Mouse (Mus musculus): Measurements from ENCODE around the gene Gpc6. TPM values are rescaled to one million over a fixed set of nuclear protein-coding genes. Genes with fewer than 3 reads are reported as not detected.

Gene Gpc6
- polyA plus RNA-seq, 1 experiment from 2014 or later, result 37.6 TPM

- Histone ChIP-seq H3K9me3 (no peaks in the 10 kb centered on the region), H3K4me1 (replicated peaks) (no peaks in the 10 kb centered on the region), H3K36me3 (no peaks in the 10 kb centered on the region), H3K4me2 (replicated peaks) (no peak overlapping the region), H3K9ac (no peak overlapping the region), H3K4me3 (replicated peaks) (no peak overlapping the region), H3K27ac (no peak overlapping the region), H3K27me3 (replicated peaks) (no peaks in the 10 kb centered on the region)
- no peak for ATAC-seq
- 84% methylated on average over 3 of the region's 3 CpGs for WGBS
Measured at GRCm38 (mm10) chr14:116974708-116975107, 49.6 kb downstream of the Gpc6 start.

GRCm38 (mm10) chr14:116975224-116975623, 50.1 kb downstream of the Gpc6 start:
- no peak overlapping the region for H3K4me2 ChIP-seq (replicated peaks)
- no peak overlapping the region for H3K9ac ChIP-seq
- H3K4me3 ChIP-seq (replicated peaks), result no peak overlapping the region
- no peak overlapping the region for H3K27ac ChIP-seq
- ATAC-seq, result no peak
- no peaks in the 10 kb centered on the region for H3K9me3 ChIP-seq
- 58% methylated on average over 4 of the region's 4 CpGs for WGBS
- no peaks in the 10 kb centered on the region for H3K36me3 ChIP-seq
- no peaks in the 10 kb centered on the region for H3K27me3 ChIP-seq (replicated peaks)
- H3K4me1 ChIP-seq (replicated peaks), result no peaks in the 10 kb centered on the region

- H3K4me1 ChIP-seq (replicated peaks), result no peaks in the 10 kb centered on the region
- H3K9ac ChIP-seq, result no peak overlapping the region
- 78% methylated on average over 2 of the region's 2 CpGs for WGBS
- H3K27me3 ChIP-seq (replicated peaks), result no peaks in the 10 kb centered on the region
- H3K9me3 ChIP-seq, result no peaks in the 10 kb centered on the region
- ATAC-seq, result no peak
- H3K27ac ChIP-seq, result no peak overlapping the region
- no peak overlapping the region for H3K4me3 ChIP-seq (replicated peaks)
- H3K4me2 ChIP-seq (replicated peaks), result no peak overlapping the region
- H3K36me3 ChIP-seq, result no peaks in the 10 kb centered on the region
Measured at GRCm38 (mm10) chr14:116977259-116977658, 52.1 kb downstream of the Gpc6 start.

DNA sequence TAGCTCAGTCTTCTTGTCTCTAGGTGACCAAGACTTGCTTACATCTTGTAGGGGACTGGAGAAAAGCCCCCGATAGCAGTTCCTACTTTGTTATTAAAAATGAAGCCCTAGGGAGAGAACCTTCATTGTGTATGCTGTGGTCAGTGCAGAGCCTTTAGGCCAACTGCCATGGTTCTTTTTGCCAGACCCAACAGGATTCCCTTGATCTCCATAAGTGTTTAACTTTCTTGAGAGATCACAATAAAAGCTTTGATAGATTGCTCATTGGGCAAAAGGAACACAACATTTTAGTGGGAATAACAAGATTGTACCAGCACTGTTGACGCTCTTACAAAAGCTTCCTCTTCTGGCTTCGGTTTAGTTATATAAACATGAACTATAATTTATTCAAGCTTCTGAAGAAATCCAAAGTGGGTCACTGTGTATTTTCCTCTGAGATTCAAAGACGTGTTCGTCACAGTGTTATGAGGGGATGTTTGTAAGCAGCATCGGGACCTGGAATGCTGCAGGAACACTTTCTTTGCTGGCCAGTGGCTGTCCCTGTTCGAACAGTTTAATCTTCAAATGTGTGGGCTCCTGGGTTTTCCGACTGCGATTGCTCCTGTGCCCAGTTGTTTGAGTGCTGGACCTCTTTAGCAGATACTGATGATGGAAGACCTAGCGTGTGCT, 54.7 kb downstream of the Gpc6 start:
- no peaks in the 10 kb centered on the region for H3K27me3 ChIP-seq (replicated peaks)
- no peaks in the 10 kb centered on the region for H3K36me3 ChIP-seq
- H3K4me3 ChIP-seq (replicated peaks), result no peak overlapping the region
- H3K27ac ChIP-seq, result no peak overlapping the region
- H3K9me3 ChIP-seq, result no peaks in the 10 kb centered on the region
- H3K4me2 ChIP-seq (replicated peaks), result no peak overlapping the region
- no peaks in the 10 kb centered on the region for H3K4me1 ChIP-seq (replicated peaks)
- WGBS, result 66% methylated on average over 10 of the region's 10 CpGs
- ATAC-seq, result no peak
- H3K9ac ChIP-seq, result no peak overlapping the region

- H3K9me3 ChIP-seq, result no peaks in the 10 kb centered on the region
- no peak overlapping the region for H3K27ac ChIP-seq
- no peak overlapping the region for H3K4me3 ChIP-seq (replicated peaks)
- H3K4me1 ChIP-seq (replicated peaks), result no peaks in the 10 kb centered on the region
- no peaks in the 10 kb centered on the region for H3K27me3 ChIP-seq (replicated peaks)
- H3K4me2 ChIP-seq (replicated peaks), result no peak overlapping the region
- H3K36me3 ChIP-seq, result no peaks in the 10 kb centered on the region
- no peak for ATAC-seq
- no peak overlapping the region for H3K9ac ChIP-seq
- 84% methylated on average over 4 of the region's 4 CpGs for WGBS
Measured at GRCm38 (mm10) chr14:116981711-116982110, 56.6 kb downstream of the Gpc6 start.

DNA sequence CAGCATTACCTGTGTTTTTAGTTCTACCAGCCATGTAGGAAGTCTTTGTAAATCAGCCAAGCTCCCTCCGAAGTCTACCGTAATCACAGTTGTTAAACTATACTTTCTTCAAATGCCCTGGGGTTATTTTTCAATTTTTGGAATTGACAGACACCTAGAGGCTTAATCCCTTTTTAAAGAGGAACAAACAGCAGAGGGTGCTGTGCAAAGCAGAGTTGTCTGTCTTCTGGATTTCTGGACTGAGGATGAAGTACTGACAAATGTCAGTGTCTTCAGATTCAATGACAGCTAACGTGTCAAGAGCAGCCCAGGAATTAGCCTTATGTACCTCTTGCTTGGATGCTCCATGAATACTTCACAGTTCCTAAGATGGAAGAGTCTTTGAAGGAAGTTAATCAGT, 62.2 kb downstream of the Gpc6 start:
- 88% methylated on average over 3 of the region's 3 CpGs for WGBS
- Histone ChIP-seq H3K4me2 (replicated peaks) (no peak overlapping the region), H3K9me3 (no peaks in the 10 kb centered on the region), H3K27ac (no peak overlapping the region), H3K36me3 (no peaks in the 10 kb centered on the region), H3K4me3 (replicated peaks) (no peak overlapping the region), H3K9ac (no peak overlapping the region), H3K4me1 (replicated peaks) (no peaks in the 10 kb centered on the region), H3K27me3 (replicated peaks) (no peaks in the 10 kb centered on the region)
- ATAC-seq, result no peak

GRCm38 (mm10) chr14:117000376-117000775, 75.3 kb downstream of the Gpc6 start:
- no peak overlapping the region for H3K27ac ChIP-seq
- H3K4me2 ChIP-seq (replicated peaks), result no peak overlapping the region
- H3K9me3 ChIP-seq, result no peaks in the 10 kb centered on the region
- no peaks in the 10 kb centered on the region for H3K27me3 ChIP-seq (replicated peaks)
- no peaks in the 10 kb centered on the region for H3K4me1 ChIP-seq (replicated peaks)
- no peak overlapping the region for H3K9ac ChIP-seq
- H3K36me3 ChIP-seq, result no peaks in the 10 kb centered on the region
- H3K4me3 ChIP-seq (replicated peaks), result no peak overlapping the region
- WGBS, result 71% methylated on average over 1 of the region's 1 CpGs
- no peak for ATAC-seq

DNA sequence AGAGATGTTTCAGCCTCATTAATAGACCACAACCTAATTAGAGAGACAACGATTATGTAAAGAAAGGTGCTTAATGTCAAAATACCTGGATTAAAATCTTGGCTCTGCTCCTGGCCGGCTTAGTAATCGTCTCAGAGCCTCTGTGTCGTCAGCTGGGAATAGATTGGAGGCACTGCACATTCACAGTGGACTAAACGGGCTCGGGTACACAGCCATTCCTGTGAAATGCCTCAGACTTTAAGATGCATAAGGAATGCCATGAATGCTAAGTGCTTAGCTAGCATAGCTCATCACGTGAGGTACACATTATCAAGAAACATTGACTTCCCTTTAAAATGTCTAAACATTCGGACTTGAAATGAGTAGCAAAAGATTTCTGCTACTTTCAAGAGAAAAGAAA, 77.2 kb downstream of the Gpc6 start:
- no peak for ATAC-seq
- 64% methylated on average over 8 of the region's 8 CpGs for WGBS
- Histone ChIP-seq H3K4me1 (replicated peaks) (no peaks in the 10 kb centered on the region), H3K9me3 (no peaks in the 10 kb centered on the region), H3K4me2 (replicated peaks) (no peak overlapping the region), H3K4me3 (replicated peaks) (no peak overlapping the region), H3K27me3 (replicated peaks) (no peaks in the 10 kb centered on the region), H3K9ac (no peak overlapping the region), H3K36me3 (no peaks in the 10 kb centered on the region), H3K27ac (no peak overlapping the region)

DNA sequence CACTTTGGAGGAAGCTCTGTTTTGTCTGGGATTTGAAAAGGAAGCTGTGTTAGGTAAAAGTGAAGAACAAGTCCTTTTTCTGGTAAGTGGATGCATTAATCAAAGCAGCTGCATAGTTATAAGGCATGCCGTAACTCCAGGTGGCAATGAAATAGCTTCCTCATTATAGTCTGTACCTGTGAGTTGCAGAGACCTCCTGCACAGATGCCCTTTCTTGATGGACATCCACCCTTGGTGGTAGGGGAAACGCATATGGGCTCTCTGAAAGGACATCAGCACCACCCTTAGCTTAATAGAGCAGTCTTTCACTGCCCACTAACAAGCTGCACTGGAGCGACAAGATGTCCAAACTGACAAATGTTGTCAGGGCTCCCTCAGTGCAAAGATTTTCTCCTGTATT, 83.7 kb downstream of the Gpc6 start:
- Histone ChIP-seq H3K4me1 (replicated peaks) (no peaks in the 10 kb centered on the region), H3K27me3 (replicated peaks) (no peaks in the 10 kb centered on the region), H3K4me2 (replicated peaks) (no peak overlapping the region), H3K4me3 (replicated peaks) (no peak overlapping the region), H3K9ac (no peak overlapping the region), H3K36me3 (no peaks in the 10 kb centered on the region), H3K9me3 (no peaks in the 10 kb centered on the region), H3K27ac (no peak overlapping the region)
- WGBS, result 84% methylated on average over 3 of the region's 3 CpGs
- ATAC-seq, result no peak

DNA sequence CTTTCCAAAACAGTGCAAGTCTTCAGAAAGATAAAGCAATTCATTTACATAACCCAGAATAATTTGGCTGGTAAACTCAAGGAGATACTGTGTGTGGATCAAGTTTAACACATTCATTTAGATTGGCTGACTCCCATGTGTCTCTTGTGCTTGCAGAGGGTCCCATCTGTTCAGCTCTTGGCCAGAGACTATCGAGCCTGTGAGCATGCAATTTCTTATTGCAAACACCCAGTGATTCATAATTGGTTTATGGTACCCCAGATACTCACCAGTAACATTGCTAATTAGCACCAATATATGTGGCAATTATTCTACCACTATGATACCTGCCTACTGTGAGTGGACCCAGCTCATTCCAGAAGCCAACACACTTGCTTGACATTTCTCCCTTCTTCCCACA, 87.9 kb downstream of the Gpc6 start:
- WGBS, result 59% methylated on average over 1 of the region's 1 CpGs
- Histone ChIP-seq H3K4me1 (replicated peaks) (no peaks in the 10 kb centered on the region), H3K36me3 (no peaks in the 10 kb centered on the region), H3K9ac (no peak overlapping the region), H3K27me3 (replicated peaks) (no peaks in the 10 kb centered on the region), H3K4me3 (replicated peaks) (no peak overlapping the region), H3K9me3 (no peaks in the 10 kb centered on the region), H3K4me2 (replicated peaks) (no peak overlapping the region), H3K27ac (no peak overlapping the region)
- no peak for ATAC-seq

DNA sequence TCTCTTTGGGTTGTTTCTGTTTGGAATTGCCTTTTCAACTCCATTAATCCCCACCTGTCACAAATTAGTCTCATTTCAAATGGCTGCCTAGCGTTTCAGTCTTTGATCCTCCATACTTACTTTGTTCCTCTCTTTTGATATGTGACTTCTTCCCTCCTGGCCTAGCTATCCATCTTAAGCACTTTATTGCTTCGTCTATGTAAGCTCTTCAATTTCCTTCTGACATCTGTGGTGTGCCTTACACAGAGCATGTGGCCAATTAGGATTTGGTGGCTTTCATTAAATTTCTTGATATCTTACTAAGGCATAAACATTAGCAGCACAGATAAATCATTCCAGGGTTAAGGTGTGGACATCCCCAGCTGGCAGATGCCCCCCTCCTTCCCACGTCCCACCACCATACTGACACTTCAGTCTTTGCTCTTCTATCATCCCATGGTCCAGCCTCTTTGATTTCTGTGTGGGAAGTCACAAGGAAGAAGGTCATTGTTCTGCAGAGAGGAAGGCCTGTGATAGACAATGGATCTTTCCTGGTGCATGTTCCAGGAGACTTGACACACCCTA, 88.5 kb downstream of the Gpc6 start:
- ATAC-seq, result no peak
- Histone ChIP-seq H3K27me3 (replicated peaks) (no peaks in the 10 kb centered on the region), H3K36me3 (no peaks in the 10 kb centered on the region), H3K9me3 (no peaks in the 10 kb centered on the region), H3K4me1 (replicated peaks) (no peaks in the 10 kb centered on the region), H3K4me3 (replicated peaks) (no peak overlapping the region), H3K4me2 (replicated peaks) (no peak overlapping the region), H3K27ac (no peak overlapping the region), H3K9ac (no peak overlapping the region)
- WGBS, result 60% methylated on average over 3 of the region's 3 CpGs

DNA sequence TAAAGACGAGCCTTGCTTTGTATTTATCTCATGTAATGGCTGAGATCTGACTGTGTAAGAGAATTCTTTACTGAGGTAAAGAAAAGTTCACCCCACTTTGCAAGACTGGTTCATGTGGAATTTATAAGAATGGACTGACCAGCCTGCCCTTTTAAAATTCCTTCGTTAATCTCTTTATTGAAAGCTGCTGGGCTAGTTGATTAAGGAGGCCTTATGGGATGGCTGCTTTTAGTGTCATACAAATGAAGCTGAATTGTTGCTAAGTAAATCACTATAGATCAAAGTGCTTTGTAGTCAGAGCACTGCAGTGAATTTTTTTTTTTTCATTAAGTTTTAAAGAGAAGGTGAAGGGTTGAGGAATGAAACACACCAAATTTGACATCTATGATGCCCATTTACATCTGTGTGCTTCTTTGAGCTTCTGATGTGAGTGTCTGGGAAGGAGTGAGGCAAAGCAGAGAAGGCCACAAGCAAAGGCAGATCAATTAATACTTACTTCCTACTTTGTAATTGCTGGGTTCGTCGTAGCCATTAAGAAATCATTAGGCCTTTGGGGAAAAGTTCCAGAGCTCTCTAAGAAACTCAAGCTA, 90.3 kb downstream of the Gpc6 start:
- Histone ChIP-seq H3K4me1 (replicated peaks) (no peaks in the 10 kb centered on the region), H3K4me3 (replicated peaks) (no peak overlapping the region), H3K9me3 (no peaks in the 10 kb centered on the region), H3K27ac (no peak overlapping the region), H3K9ac (no peak overlapping the region), H3K36me3 (no peaks in the 10 kb centered on the region), H3K4me2 (replicated peaks) (no peak overlapping the region), H3K27me3 (replicated peaks) (no peaks in the 10 kb centered on the region)
- WGBS, result 71% methylated on average over 4 of the region's 4 CpGs
- ATAC-seq, result no peak

DNA sequence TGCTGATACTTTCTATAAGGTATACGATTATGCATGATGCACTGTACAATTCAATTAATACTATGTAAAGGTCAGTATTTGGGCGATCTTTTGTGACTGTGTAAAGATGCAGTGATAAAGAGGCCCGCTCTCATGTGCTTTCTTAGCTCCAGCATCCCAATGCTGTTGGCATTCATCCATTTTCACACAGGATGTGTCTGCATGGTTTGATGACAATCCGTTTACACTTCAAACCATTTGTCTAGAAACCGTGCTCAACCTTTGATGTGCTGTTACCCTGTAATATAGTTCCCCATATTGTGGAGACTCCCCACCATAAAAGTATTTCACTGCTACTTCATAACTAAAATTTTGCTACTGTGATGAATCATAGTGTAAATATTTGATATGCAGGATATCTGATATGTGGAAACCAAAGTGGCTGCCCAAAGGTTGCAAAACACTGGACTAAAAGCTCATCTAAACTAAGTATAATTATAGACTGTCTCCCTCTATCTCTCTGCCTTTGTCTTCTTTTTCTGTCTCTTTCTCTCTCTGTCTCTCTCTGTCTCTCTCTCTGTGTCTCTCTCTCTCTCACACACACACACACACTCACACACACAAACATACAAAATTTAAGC, 97.2 kb downstream of the Gpc6 start:
- no peak for ATAC-seq
- H3K36me3 ChIP-seq, result no peaks in the 10 kb centered on the region
- WGBS, result 67% methylated on average over 5 of the region's 5 CpGs
- H3K27ac ChIP-seq, result no peak overlapping the region
- H3K27me3 ChIP-seq (replicated peaks), result no peaks in the 10 kb centered on the region
- H3K9me3 ChIP-seq, result no peaks in the 10 kb centered on the region
- H3K9ac ChIP-seq, result no peak overlapping the region
- H3K4me2 ChIP-seq (replicated peaks), result no peak overlapping the region
- no peaks in the 10 kb centered on the region for H3K4me1 ChIP-seq (replicated peaks)
- no peak overlapping the region for H3K4me3 ChIP-seq (replicated peaks)

Measured in intestine, embryonic 15.5 days (tissue).